Mouse (Mus musculus): ENCODE measurements around the gene Gm10322. TPM values are rescaled to one million over a fixed set of nuclear protein-coding genes. Genes with fewer than 3 reads are reported as not detected.

Gm10322 gene
- not detected for total RNA-seq (2021)

- peak; percentile 59 for DNase-seq
Measured at GRCm38 (mm10) chr10:59615981-59616520, at the start of gene Gm10322. TSS of gene Gm10322 (plus strand) at chr10:59616063.

GRCm38 (mm10) chr10:59566968-59567367, 48.9 kb upstream of the Gm10322 start:
- intact Hi-C loops (cut with DNase I): no loop called here

More at GRCm38 (mm10) chr10:59615981-59616520, at the start of gene Gm10322:
- intact Hi-C loops (cut with DNase I): loop anchor here (10.0 kb wide), 2 partner anchors 199 to 249 kb away; no protein-coding TSS in a partner anchor

GRCm38 (mm10) chr10:59568665-59569480, 47.0 kb upstream of the Gm10322 start:
- intact Hi-C loops (cut with DNase I): no loop called here
- no peak for DNase-seq

More at GRCm38 (mm10) chr10:59566968-59567367, 48.9 kb upstream of the Gm10322 start:
- DNase-seq: no peak

DNA sequence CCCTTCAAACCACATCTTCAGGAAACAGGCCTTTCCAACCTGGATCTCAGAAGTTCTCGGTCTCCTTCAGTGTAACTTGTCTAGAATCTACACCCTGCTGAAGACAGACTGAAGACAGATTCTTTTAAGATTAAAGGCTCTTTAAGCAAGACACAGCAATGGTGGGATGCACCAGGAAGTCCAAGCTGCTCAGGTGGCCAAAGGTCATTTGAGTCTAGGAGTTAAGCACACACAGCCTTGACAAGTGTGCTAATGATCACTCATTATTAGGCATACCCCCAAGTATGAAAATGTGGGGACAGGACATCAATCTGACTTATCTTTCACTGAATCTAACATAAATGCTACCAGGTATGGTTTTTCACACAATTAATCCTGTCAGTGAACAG, 46.4 kb upstream of the Gm10322 start:
- intact Hi-C loops (cut with DNase I): no loop called here
- no peak for DNase-seq

- DNase-seq: no peak
- intact Hi-C loops (cut with DNase I): no loop called here
Measured at GRCm38 (mm10) chr10:59570360-59570759, 45.5 kb upstream of the Gm10322 start.

- DNase-seq: no peak
- intact Hi-C loops (cut with DNase I): no loop called here
Measured at GRCm38 (mm10) chr10:59570780-59571179, 45.1 kb upstream of the Gm10322 start.

- DNase-seq: no peak
- intact Hi-C loops (cut with DNase I): no loop called here
Measured at GRCm38 (mm10) chr10:59571273-59571672, 44.6 kb upstream of the Gm10322 start.

GRCm38 (mm10) chr10:59571964-59572363, 43.9 kb upstream of the Gm10322 start:
- DNase-seq: no peak
- intact Hi-C loops (cut with DNase I): no loop called here

DNA sequence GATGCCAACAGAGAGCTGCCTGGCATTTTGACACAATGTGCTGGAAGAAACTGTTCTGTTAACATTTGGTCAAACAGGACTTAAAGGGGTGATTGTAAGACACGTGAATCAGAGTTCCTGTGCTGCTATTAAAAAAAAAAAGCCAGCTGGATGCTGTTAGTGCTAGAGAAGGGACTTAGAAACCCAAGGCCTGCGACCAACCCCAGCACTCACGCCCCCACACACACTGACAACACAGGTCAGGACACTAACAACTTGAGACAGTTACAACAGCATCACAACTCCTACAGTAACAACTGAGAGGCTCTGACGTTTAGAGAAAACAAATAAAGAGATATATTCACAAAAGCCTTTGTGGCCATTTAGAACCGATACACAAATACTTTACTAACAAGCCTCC, 39.6 kb upstream of the Gm10322 start:
- DNase-seq: no peak
- intact Hi-C loops (cut with DNase I): no loop called here

DNA sequence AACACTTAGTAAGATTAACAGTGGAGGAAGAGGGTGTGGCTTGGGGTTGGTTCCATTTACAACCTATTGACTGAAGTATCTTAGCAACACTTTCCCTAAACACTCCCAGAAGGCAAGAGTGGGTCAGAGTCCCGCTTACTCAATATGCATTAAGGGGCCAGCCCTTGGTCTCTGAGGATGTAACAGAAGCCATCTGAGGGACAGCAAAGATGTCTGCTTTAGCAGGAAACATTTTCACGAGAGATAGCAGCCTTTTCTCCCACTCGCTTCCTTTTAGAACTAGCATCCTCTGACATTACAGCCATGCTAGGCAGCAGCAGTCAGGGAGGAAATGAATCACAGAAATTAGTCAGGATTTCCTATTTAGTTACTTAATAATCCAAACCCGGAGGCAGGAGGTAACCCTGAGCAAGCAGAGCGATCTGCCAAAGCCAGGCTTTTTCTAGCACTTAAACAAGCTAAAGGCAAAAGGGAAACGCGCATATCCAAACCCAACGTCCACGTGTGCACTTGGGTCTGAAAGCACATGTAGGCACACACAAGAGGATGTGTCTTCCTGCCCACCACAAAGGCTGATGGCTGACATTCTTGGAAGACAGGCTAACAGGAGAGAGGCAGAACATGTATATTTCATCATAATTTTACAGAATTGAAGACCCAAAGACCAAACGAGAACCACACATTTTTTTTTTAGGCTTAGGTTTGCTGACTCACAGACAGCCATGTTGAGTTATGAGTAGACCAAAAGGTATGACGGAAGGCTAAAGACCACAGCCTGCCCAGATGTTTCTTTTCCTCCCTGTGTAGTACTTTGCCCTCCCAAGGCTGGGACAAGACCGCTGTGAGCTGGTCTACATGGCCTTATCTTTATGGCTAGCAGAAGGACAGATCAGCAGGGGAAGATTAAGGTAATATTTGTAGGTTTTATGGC, 37.7 kb upstream of the Gm10322 start:
- DNase-seq: no peak

GRCm38 (mm10) chr10:59579645-59580044, 36.2 kb upstream of the Gm10322 start:
- DNase-seq: no peak
- intact Hi-C loops (cut with DNase I): no loop called here

More for the DNA sequence above, 37.7 kb upstream of the Gm10322 start:
- intact Hi-C loops (cut with DNase I): no loop called here

GRCm38 (mm10) chr10:59580593-59581149, 35.2 kb upstream of the Gm10322 start:
- intact Hi-C loops (cut with DNase I): no loop called here
- no peak for DNase-seq

- no peak for DNase-seq
- intact Hi-C loops (cut with DNase I): no loop called here
Measured at GRCm38 (mm10) chr10:59581826-59582543, 33.9 kb upstream of the Gm10322 start.

DNA sequence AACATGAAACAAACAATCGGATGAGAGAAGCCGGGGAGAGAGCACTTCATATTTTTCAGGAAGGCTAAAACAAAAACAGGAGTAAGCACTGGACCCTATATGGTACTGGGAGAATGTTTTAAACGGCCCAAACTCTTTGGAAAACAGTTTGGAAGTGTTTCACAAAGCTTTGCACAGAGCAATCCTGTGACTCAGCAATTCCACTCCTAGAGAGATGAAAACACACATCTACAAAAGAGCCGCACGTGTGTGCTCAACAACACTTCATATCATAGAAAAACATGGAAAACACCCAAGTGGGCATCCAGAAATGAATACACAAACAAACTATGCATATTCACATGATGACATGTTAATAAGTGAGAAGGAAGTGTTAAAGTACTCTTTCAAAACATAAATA, 30.2 kb upstream of the Gm10322 start:
- DNase-seq: no peak
- intact Hi-C loops (cut with DNase I): no loop called here

- intact Hi-C loops (cut with DNase I): no loop called here
- no peak for DNase-seq
Measured at GRCm38 (mm10) chr10:59586821-59587220, 29.0 kb upstream of the Gm10322 start.

DNA sequence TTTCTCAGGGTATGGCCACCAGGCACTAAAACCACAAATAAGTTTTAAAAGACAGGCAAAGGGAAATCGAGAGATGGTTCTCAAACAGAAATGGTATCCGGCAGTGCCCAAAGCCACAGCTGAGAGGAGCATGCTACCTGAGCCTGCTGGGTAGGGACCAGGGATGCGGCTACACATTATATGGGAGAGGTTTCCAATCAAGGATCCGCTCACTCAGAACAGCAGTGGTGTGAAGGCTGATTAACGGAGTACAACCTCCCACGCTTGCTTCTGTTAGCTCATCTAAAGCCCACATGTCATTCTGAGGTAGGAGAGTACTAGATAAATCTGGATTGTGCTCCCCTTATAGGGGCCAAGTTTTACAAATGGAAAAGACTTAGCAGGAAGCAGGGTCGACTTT, 27.7 kb upstream of the Gm10322 start:
- intact Hi-C loops (cut with DNase I): no loop called here
- DNase-seq: no peak

- DNase-seq: no peak
- intact Hi-C loops (cut with DNase I): no loop called here
Measured at GRCm38 (mm10) chr10:59589420-59589819, 26.4 kb upstream of the Gm10322 start.

DNA sequence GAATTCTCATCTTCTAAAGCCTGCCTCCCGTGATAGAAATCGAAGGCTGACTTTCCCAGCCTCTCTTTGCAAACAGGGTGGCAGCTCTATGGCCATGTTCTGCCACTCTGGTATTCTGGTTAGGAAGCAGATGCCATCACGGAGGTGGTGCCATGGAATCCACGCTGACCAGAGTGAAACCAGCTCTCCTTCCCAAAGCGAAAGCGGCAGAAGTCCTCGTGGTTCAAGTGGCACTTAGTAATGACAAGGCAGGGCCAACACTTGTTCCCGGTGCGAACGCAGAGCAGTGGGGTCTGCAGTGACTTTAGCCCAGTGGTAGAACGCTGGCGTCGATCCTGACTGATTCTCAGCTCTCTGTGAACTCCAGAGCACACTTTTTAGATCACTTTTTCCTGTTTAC, 26.0 kb upstream of the Gm10322 start:
- DNase-seq: no peak
- intact Hi-C loops (cut with DNase I): no loop called here

GRCm38 (mm10) chr10:59590606-59591005, 25.3 kb upstream of the Gm10322 start:
- intact Hi-C loops (cut with DNase I): no loop called here
- no peak for DNase-seq
